Mouse (Mus musculus) liver, embryonic 14.5 days (tissue): Measurements from ENCODE around the gene Psmg3. TPM values are rescaled to one million over a fixed set of nuclear protein-coding genes. Genes with fewer than 3 reads are reported as not detected.

Source experiments
- ATAC-seq: fragments of 200-750 bp; cut with Nextera tagmentation; 2 replicates; pipeline ENCODE4 v1.8.0; 2017; ENCODE audit warnings: moderate number of reproducible peaks, mild to moderate bottlenecking, moderate library complexity; ENCODE audit not compliant: insufficient read depth
- DNase-seq, 3 experiments: peaks; one replicate each; pipeline ENCODE4 v3.0.0-alpha.2; 2012 to 2013; ENCODE audit warnings: low read depth in 3 of 3, low spot score in 3 of 3
- H3K27ac ChIP-seq: fragments of 300-500 bp; sonication (generic); 2 replicates; pipeline ENCODE4 v1.5.1; 2014; ENCODE audit warnings: moderate library complexity, mild to moderate bottlenecking, control low read depth, inconsistent platforms
- H3K27me3 ChIP-seq: fragments of 300-500 bp; sonication (generic); 2 replicates; pipeline ENCODE4 v1.6.1; 2014; ENCODE audit warnings: mild to moderate bottlenecking, low read length, moderate library complexity; ENCODE audit not compliant: control insufficient read depth, insufficient read depth
- H3K36me3 ChIP-seq: fragments of 300-500 bp; sonication (generic); replicated peaks from 2 replicates; pipeline ENCODE4 v1.6.1; 2014; ENCODE audit warnings: low read depth; ENCODE audit not compliant: control insufficient read depth, insufficient read depth
- H3K4me1 ChIP-seq, 2 experiments: fragments of 200-500 bp in 1 of 2; fragments of 300-500 bp in 1 of 2; sonication (generic) in 1 of 2; replicated peaks; 2 replicates each; pipeline ENCODE4 v1.6.1; 2012 to 2014; ENCODE audit warnings: antibody characterized with exemption in 1 of 2, inconsistent platforms in 1 of 2, low read length in 1 of 2; ENCODE audit not compliant: control insufficient read depth in 2 of 2, insufficient read depth in 2 of 2
- H3K4me2 ChIP-seq: fragments of 300-500 bp; sonication (generic); 2 replicates; pipeline ENCODE4 v1.6.1; 2014; ENCODE audit warnings: low read depth, mild to moderate bottlenecking, control low read depth, moderate library complexity
- H3K4me3 ChIP-seq, 2 experiments: fragments of 200-500 bp in 1 of 2; fragments of 300-500 bp in 1 of 2; sonication (generic) in 1 of 2; 2 replicates each; pipeline ENCODE4 v1.5.1; 2012 to 2014; ENCODE audit warnings: low read depth in 2 of 2, low read length in 2 of 2, mild to moderate bottlenecking in 2 of 2, control low read depth in 1 of 2, inconsistent platforms in 1 of 2, moderate library complexity in 1 of 2; ENCODE audit not compliant: insufficient read depth in 1 of 2
- H3K9ac ChIP-seq: fragments of 300-500 bp; sonication (generic); replicated peaks from 2 replicates; pipeline ENCODE4 v1.6.1; 2014; ENCODE audit warnings: mild to moderate bottlenecking, control low read depth, moderate library complexity
- H3K9me3 ChIP-seq: fragments of 300-500 bp; sonication (generic); 2 replicates; pipeline ENCODE4 v1.6.1; 2016; ENCODE audit warnings: low read length, mixed read lengths; ENCODE audit not compliant: control insufficient read depth
- CTCF ChIP-seq: IDR thresholded peaks from 2 replicates; pipeline ENCODE4 v1.5.1; 2016; ENCODE audit warnings: antibody characterized with exemption, low read depth, control low read depth
- EP300 ChIP-seq: IDR thresholded peaks from 2 replicates; pipeline ENCODE4 v1.6.1; 2016; ENCODE audit warnings: antibody characterized with exemption, low read depth
- WGBS: fragments of 180-500 bp; shearing (Covaris S2); extraction: QIAGEN DNeasy Blood & Tissue Kit; methylation state at CpG from one replicate; pipeline ENCODE4 v1.1.7; 2014; ENCODE audit not compliant: insufficient replicate concordance; 5-methylcytosine and 5-hydroxymethylcytosine counted together
- polyA plus RNA-seq, 2 experiments: library from polyadenylated mRNA; depleted of rRNA in 1 of 2; stranded (reverse) in 1 of 2; unstranded in 1 of 2; fragments of >200 nt; fragmentation: Nextera tagmentation in 1 of 2; extraction: Ambion mirVana in 1 of 2; gene quantifications; 2 replicates each; pipeline versions ENCODE4 v1.2.1 to v1.2.3; 2012 to 2014

The Psmg3 gene
- polyA plus RNA-seq, 2 experiments, result 34.5 to 46.5 TPM

- ATAC-seq (no peak), DNase-seq (no peak)
- Histone ChIP-seq H3K9me3 (no peaks in the 10 kb centered on the region), H3K4me2 (peak overlapping the region; percentile 95), H3K9ac (peak overlapping the region; percentile 82), H3K27ac (peak overlapping the region; percentile 93), H3K36me3 (peaks cover 22% of the 10 kb centered on the region), H3K27me3 (no peaks in the 10 kb centered on the region), H3K4me1 (peaks cover 34 to 55% of the 10 kb centered on the region in 2 experiments), H3K4me3 (peak overlapping the region; percentile 72 to 77)
- WGBS, result 4% methylated on average over 3 of the region's 3 CpGs
- TF ChIP-seq EP300 (no peak), CTCF (no peak)
Measured at GRCm38 (mm10) chr5:139792966-139793337, 33.7 kb downstream of the Psmg3 start.

DNA sequence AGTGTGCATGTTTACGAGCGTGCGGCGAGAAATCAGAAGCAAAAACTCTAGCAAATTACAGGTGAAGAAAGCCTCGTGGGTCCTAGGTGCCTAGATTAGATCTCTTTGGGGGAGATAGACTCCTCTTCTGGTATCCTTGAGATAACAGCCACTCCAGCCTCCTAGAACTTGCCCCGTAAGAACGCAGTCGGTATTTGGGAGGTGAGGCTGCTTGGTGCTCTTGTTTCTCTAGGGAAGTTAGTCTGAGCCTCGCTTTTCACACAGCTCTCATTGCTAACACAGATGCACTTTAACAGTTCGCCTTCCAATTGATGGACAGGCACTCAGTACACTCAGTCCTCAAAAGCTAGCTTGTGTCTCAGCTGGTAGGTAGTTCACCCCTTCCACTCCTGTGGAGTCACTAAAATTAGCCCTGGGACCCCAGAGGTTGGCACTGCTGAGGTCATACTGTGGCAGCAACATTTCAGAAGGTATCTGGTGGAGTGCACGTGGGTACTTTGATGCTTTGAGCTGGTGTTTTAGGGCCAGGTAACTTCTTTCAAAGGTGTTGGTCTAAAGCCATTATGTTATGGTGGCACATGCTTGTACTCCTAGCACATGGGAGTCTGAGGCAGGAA is 34.4 kb downstream of the Psmg3 start:
- peak; percentile 3; the same call in 1 of the 2 replicates for ATAC-seq
- no peak for TF ChIP-seq EP300

GRCm38 (mm10) chr5:139791227-139792158 is 35.2 kb downstream of the Psmg3 start, which contains the start of gene Mafk:
Mafk (plus strand) TSS chr5:139791513.
- peak within 1 kb of the TSS; percentile 82 for H3K9ac ChIP-seq
- H3K27ac ChIP-seq, result peak within 1 kb of the TSS; percentile 93
- WGBS, result under 1% methylated on average over 91 of the region's 92 CpGs
- H3K4me2 ChIP-seq, result peak within 1 kb of the TSS; percentile 95
- peak; percentile 85 for ATAC-seq
- peaks cover 19% of the 10 kb centered on the region for H3K36me3 ChIP-seq
- peaks cover 34 to 46% of the 10 kb centered on the region in 2 experiments for H3K4me1 ChIP-seq
- peak within 1 kb of the TSS; percentile 72 to 77 for H3K4me3 ChIP-seq
- H3K9me3 ChIP-seq, result no peaks in the 10 kb centered on the region
- peak; percentile 93 to 94 (median 94) for DNase-seq
- no peak for TF ChIP-seq EP300
- peak; percentile 53 for TF ChIP-seq CTCF
- no peaks in the 10 kb centered on the region for H3K27me3 ChIP-seq

More for the DNA sequence above, 34.4 kb downstream of the Psmg3 start:
- H3K27me3 ChIP-seq, result no peaks in the 10 kb centered on the region
- H3K27ac ChIP-seq, result peak overlapping the region; percentile 93
- H3K9ac ChIP-seq, result peak overlapping the region; percentile 82
- peak overlapping the region; percentile 72 to 77 for H3K4me3 ChIP-seq
- peaks cover 21% of the 10 kb centered on the region for H3K36me3 ChIP-seq
- no peaks in the 10 kb centered on the region for H3K9me3 ChIP-seq
- peaks cover 34 to 53% of the 10 kb centered on the region in 2 experiments for H3K4me1 ChIP-seq
- peak overlapping the region; percentile 95 for H3K4me2 ChIP-seq
- 3% methylated on average over 11 of the region's 11 CpGs for WGBS
- DNase-seq, result no peak

DNA sequence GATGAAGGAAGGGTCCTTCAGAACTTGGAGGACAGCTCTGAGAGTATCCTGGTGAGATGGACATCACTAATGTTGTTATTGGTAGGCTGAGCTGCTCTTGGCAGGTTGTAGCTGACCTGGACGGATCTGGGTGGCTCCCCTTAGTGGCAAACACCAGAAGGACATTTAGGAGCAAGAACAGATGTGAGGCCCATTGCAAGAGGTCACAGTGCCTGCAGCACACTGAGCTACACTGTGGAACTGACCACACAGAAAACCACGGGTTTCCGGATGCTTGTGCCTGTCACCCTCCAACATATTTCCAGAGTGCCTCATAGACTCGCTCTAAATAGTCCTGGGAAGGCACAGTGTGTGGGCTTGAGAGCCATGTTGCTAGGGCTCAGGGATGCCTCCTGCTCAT is 37.2 kb downstream of the Psmg3 start:
- ATAC-seq, result no peak
- Histone ChIP-seq H3K9me3 (no peaks in the 10 kb centered on the region), H3K27me3 (no peaks in the 10 kb centered on the region), H3K4me3 (no peak overlapping the region), H3K4me2 (no peak overlapping the region), H3K27ac (no peak overlapping the region), H3K36me3 (peaks cover 7% of the 10 kb centered on the region), H3K4me1 (peaks cover 20 to 27% of the 10 kb centered on the region in 2 experiments), H3K9ac (no peak overlapping the region)
- DNase-seq, result no peak
- TF ChIP-seq CTCF (peak; percentile 62), EP300 (no peak)
- WGBS, result 28% methylated on average over 4 of the region's 4 CpGs

DNA sequence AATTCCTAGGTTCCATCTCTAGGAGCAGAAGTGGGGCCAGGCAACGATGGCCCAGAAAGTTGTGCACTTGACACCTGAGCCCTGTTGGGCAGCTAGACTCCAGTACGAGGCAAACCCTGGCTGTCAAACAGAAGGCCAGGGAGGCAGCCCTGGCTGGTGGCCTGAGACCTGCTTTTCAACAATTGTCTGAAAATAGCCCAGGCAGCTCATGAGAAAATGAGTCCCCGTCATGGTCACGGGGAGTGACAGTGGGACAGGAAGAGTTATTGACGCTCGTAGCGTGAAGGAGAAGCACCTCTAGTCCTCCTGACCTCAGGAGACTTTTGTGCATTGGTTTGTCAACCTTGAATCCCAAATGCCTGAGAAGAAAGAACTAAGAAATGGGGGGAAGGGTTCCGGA is 45.3 kb downstream of the Psmg3 start:
- no peak for TF ChIP-seq EP300
- no peak for TF ChIP-seq CTCF
- ATAC-seq (no peak), DNase-seq (no peak)
- WGBS, result 76% methylated on average over 8 of the region's 8 CpGs
- Histone ChIP-seq H3K9ac (no peak overlapping the region), H3K27me3 (no peaks in the 10 kb centered on the region), H3K4me3 (no peak overlapping the region), H3K36me3 (no peaks in the 10 kb centered on the region), H3K4me2 (no peak overlapping the region), H3K27ac (no peak overlapping the region), H3K9me3 (no peaks in the 10 kb centered on the region), H3K4me1 (no peaks in the 10 kb centered on the region)
